Mouse (Mus musculus) megakaryocyte, embryonic 14.5 days (primary cell): Measurements from ENCODE around the gene Stx8. TPM values are rescaled to one million over a fixed set of nuclear protein-coding genes. Genes with fewer than 3 reads are reported as not detected.

Source experiments
- H3K27me3 ChIP-seq: replicated peaks from 2 replicates; pipeline ENCODE3; 2012; ENCODE audit warnings: inconsistent platforms
- H3K36me3 ChIP-seq: replicated peaks from 2 replicates; pipeline ENCODE3; 2012; ENCODE audit warnings: low read length, inconsistent platforms, mixed read lengths
- H3K4me1 ChIP-seq: 2 replicates; pipeline ENCODE4 v1.6.1; 2012; ENCODE audit warnings: inconsistent platforms
- H3K4me3 ChIP-seq: replicated peaks from 2 replicates; pipeline ENCODE3; 2012; ENCODE audit warnings: moderate library complexity, mild to moderate bottlenecking, inconsistent platforms
- H3K9me3 ChIP-seq: 2 replicates; pipeline ENCODE4 v1.6.1; 2012; ENCODE audit warnings: inconsistent platforms
- FLI1 ChIP-seq: IDR thresholded peaks from 2 replicates; pipeline ENCODE4 v1.6.1; 2012; ENCODE audit warnings: low read length, inconsistent platforms, mixed read lengths
- GATA1 ChIP-seq: IDR thresholded peaks from 3 replicates; pipeline ENCODE4 v1.6.1; 2012; ENCODE audit warnings: mixed read lengths, low read length, inconsistent platforms, borderline replicate concordance
- polyA plus RNA-seq: library from polyadenylated mRNA; stranded (reverse); fragments of >175 nt; gene quantifications from 2 replicates; pipeline ENCODE4 v1.2.3, GENCODE M21; 2012; ENCODE audit warnings: low replicate concordance; ENCODE audit not compliant: insufficient read depth

The Stx8 gene
- polyA plus RNA-seq, result 3.9 and 4.3 TPM in 2 replicates

DNA sequence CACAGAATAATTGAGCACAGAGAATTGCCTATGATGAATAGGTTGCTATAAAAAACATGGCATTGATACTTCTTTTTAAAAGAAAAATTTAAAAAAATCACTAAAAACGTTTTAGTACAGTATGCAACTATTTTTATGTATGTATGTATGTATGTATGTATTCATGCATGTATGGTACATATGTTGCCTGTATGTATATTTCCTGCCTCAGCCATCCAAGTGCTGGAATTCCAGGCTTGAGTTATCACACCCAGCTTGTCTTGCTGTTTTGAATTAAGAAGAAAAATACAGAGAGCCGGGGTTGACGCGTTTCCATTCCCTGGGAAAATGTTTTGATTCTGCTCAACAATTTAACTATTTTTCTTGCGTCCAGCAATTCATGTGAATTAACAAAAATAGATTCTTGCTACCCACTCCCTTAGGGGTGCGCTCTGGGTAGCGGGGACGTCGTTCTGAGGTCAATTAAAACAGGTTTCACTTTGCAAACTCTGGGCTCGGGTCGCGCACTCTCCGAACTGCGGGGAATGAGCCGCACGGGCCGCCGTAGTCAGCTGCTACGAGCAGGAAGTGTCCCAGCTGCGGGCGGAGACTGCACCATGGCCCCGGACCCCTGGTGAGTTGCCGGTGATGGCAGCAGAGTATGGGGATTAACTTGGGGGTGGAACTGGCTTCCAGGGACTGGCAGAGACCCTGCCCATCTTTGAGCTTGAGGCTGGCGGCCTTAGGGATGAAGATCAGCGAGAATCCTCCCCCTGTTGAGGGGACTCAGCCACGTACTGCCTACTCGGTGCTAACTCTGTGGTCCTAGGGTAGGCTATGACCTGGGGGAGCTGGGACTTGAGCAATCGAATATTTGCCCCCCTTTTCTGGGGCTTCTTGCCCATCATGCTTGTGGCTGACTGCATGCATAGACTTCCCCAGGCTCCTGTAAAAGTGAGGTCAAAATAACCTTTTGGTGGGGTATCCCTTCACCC is at the start of gene Stx8:
Gene Stx8, plus strand, starts transcription at position 289 of the 974 bp plus-strand sequence.
- Histone ChIP-seq H3K4me1 (peaks cover 22% of the 10 kb centered on the region), H3K4me3 (peak within 1 kb of the TSS; percentile 99)

DNA sequence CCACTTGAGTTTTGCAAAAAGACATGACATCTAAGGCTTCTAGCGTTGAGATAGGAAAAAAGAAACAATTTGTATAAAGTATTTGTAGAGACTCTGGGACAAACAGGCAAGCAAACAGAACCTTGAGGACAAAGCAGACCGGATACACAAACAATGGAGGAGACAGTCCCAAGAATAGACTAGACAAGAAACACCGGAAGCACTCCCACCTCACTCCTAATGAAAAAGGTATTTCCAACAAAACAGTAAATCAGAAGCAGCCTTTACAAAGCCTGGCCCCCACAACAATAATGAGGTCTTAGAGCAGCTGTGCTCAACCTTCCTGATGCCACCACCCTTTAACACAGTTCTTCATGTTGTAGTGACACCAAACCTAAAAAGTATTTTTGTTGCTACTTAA is 48.9 kb upstream of the Stx8 start:
- no peak for TF ChIP-seq GATA1
- H3K4me3 ChIP-seq, result no peak overlapping the region
- no peaks in the 10 kb centered on the region for H3K36me3 ChIP-seq
- peaks cover 62% of the 10 kb centered on the region for H3K27me3 ChIP-seq
- peaks cover 26% of the 10 kb centered on the region for H3K4me1 ChIP-seq
- peaks cover 3% of the 10 kb centered on the region; the same call in 1 of the 2 replicates for H3K9me3 ChIP-seq

More for the DNA sequence above, at the start of gene Stx8:
- TF ChIP-seq GATA1 (no peak), FLI1 (no peak)
- Histone ChIP-seq H3K36me3 (peaks cover 19% of the 10 kb centered on the region), H3K9me3 (no peaks in the 10 kb centered on the region), H3K27me3 (no peaks in the 10 kb centered on the region)

GRCm38 (mm10) chr11:67919593-67919992 is 46.4 kb upstream of the Stx8 start:
- peaks cover 3% of the 10 kb centered on the region; the same call in 1 of the 2 replicates for H3K9me3 ChIP-seq
- no peak overlapping the region for H3K4me3 ChIP-seq
- TF ChIP-seq GATA1, result no peak
- TF ChIP-seq FLI1, result no peak
- no peaks in the 10 kb centered on the region for H3K36me3 ChIP-seq
- H3K27me3 ChIP-seq, result peaks cover 59% of the 10 kb centered on the region
- peaks cover 34% of the 10 kb centered on the region for H3K4me1 ChIP-seq

GRCm38 (mm10) chr11:67920226-67920960 is 45.6 kb upstream of the Stx8 start:
- Histone ChIP-seq H3K9me3 (peaks cover 3% of the 10 kb centered on the region; the same call in 1 of the 2 replicates), H3K4me3 (no peak overlapping the region), H3K27me3 (peaks cover 54% of the 10 kb centered on the region), H3K36me3 (no peaks in the 10 kb centered on the region), H3K4me1 (peaks cover 34% of the 10 kb centered on the region)
- TF ChIP-seq GATA1 (no peak), FLI1 (no peak)

GRCm38 (mm10) chr11:67921091-67921826 is 44.7 kb upstream of the Stx8 start:
- TF ChIP-seq GATA1 (no peak), FLI1 (no peak)
- Histone ChIP-seq H3K27me3 (peaks cover 52% of the 10 kb centered on the region), H3K9me3 (peaks cover 3% of the 10 kb centered on the region; the same call in 1 of the 2 replicates), H3K4me3 (peak overlapping the region; percentile 92), H3K4me1 (peaks cover 34% of the 10 kb centered on the region), H3K36me3 (no peaks in the 10 kb centered on the region)

GRCm38 (mm10) chr11:67921827-67922754 is 43.9 kb upstream of the Stx8 start, which contains the start of gene Usp43:
Gene Usp43, minus strand, starts transcription at chr11:67922153.
- no peaks in the 10 kb centered on the region for H3K36me3 ChIP-seq
- H3K4me1 ChIP-seq, result peaks cover 34% of the 10 kb centered on the region
- H3K9me3 ChIP-seq, result peaks cover 3% of the 10 kb centered on the region; the same call in 1 of the 2 replicates
- peak within 1 kb of the TSS; percentile 92 for H3K4me3 ChIP-seq
- TF ChIP-seq FLI1, result no peak
- no peak for TF ChIP-seq GATA1
- H3K27me3 ChIP-seq, result peaks cover 52% of the 10 kb centered on the region

DNA sequence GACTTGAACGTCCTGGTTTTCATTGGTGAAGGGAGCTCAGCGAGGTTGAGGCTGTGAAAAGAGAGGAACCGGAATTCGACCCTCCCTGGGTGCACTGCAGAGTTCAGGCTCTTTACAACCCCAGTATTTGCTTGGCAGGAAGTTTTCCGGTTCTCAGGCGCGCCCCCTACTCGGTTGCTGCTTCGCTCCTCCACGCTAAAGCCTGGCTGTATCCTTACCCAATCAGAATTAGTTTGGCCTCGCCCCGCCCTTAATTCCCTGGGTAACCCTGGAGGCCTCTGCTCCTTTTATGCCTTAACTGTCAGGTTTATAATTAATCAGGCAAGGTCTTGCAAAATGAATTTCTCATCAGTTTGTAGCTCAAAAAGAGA is 43.3 kb upstream of the Stx8 start:
- Histone ChIP-seq H3K9me3 (peaks cover 3% of the 10 kb centered on the region; the same call in 1 of the 2 replicates), H3K27me3 (peaks cover 50% of the 10 kb centered on the region), H3K36me3 (no peaks in the 10 kb centered on the region), H3K4me3 (peak overlapping the region; percentile 92), H3K4me1 (peaks cover 34% of the 10 kb centered on the region)
- TF ChIP-seq GATA1 (no peak), FLI1 (no peak)

- TF ChIP-seq FLI1 (no peak), GATA1 (no peak)
- no peaks in the 10 kb centered on the region for H3K9me3 ChIP-seq
- peaks cover 44% of the 10 kb centered on the region for H3K27me3 ChIP-seq
- H3K36me3 ChIP-seq, result no peaks in the 10 kb centered on the region
- H3K4me3 ChIP-seq, result no peak overlapping the region
- peaks cover 34% of the 10 kb centered on the region for H3K4me1 ChIP-seq
Observed at GRCm38 (mm10) chr11:67923720-67924119, 42.3 kb upstream of the Stx8 start.

- no peak overlapping the region for H3K4me3 ChIP-seq
- TF ChIP-seq GATA1 (no peak), FLI1 (no peak)
- H3K9me3 ChIP-seq, result no peaks in the 10 kb centered on the region
Observed at GRCm38 (mm10) chr11:67925000-67925399, 41.0 kb upstream of the Stx8 start.

More at GRCm38 (mm10) chr11:67925000-67925399, 41.0 kb upstream of the Stx8 start:
- H3K36me3 ChIP-seq, result no peaks in the 10 kb centered on the region
- H3K4me1 ChIP-seq, result peaks cover 29% of the 10 kb centered on the region
- H3K27me3 ChIP-seq, result peaks cover 40% of the 10 kb centered on the region
